Mouse (Mus musculus) kidney, adult 2 months (tissue): ENCODE measurements around the gene Haus3.

Experiments used
- CTCF ChIP-seq: fragments of 200-500 bp; conservative IDR thresholded peaks from 2 replicates; pipeline ENCODE4 v1.5.1; 2011; ENCODE audit warnings: low read depth, mild to moderate bottlenecking, control low read depth, low read length, moderate library complexity, mixed read lengths; ENCODE audit not compliant: insufficient read depth, insufficient read length
- POLR2A ChIP-seq: fragments of 200-500 bp; IDR thresholded peaks from one replicate; pipeline ENCODE4 v1.6.1; 2011; ENCODE audit warnings: low read depth, low read length, control low read depth

GRCm38 (mm10) chr5:34175403-34175694 is 6.0 kb upstream of the Haus3 start:
- no peak for TF ChIP-seq POLR2A
- TF ChIP-seq CTCF, result no peak
